Mouse (Mus musculus) liver, adult 2 months (tissue): ENCODE results near the gene Kcnv2.

Experiments
- CTCF ChIP-seq: fragments of 200-500 bp; IDR thresholded peaks from 2 replicates; pipeline ENCODE4 v1.5.1; 2011; ENCODE audit warnings: low read depth, low read length, control low read depth
- POLR2A ChIP-seq: fragments of 200-500 bp; IDR thresholded peaks from 2 replicates; pipeline ENCODE4 v1.6.1; 2011; ENCODE audit warnings: low read length, control low read depth; ENCODE audit not compliant: insufficient read depth; ENCODE audit errors: extremely low read depth

- TF ChIP-seq CTCF (no peak), POLR2A (no peak)
These were observed 5.8 kb downstream of the Kcnv2 start for GRCm38 (mm10) chr19:27328166-27328565.
